Mouse (Mus musculus): Measurements from ENCODE around the gene Hoxa13. TPM values are rescaled to one million over a fixed set of nuclear protein-coding genes. Genes with fewer than 3 reads are reported as not detected.

Hoxa13 gene
- polyA plus RNA-seq, 1 experiment from 2014 or later: 0.35 TPM

DNA sequence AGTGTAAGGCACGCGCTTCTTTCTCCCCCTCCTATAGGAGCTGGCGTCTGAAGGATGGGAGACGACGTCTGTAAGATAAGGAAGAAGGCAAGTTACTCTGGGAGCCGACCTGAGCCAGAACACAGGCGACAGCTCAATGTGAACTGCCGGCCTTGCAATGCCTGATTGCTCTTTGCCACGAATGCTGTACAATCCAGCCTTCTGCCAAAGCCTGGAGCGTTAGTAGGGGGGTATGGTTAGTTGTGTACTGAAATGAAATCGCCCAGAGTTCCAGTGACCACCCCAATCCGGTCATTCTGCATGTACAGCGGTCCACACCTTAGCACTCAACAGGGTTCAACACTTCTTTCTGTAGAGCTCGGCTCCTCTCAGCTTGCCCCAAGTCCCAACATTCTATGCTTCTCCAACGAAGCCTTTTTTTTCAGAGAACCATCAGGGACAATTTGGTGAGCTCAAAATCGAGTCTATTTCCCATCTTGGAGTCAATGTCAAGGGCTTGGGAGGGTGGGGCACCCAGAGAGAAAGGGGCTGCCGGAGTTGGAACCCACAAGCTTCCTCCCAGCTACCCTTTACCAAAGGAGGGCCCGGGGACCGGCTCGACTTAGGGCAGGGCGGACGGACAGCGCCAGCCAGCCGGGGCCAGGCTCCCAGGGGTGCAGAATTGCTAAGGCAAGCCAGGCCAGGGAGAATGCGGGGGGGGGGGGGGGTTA is 1.4 kb downstream of the Hoxa13 start:
- DNase-seq (ENCODE audit: low spot score) (peak; percentile 81), ATAC-seq (replicated peaks; ENCODE audit: low FRiP score, low TSS enrichment, low read depth) (no peak)
- H3K4me1 ChIP-seq (replicated peaks; ENCODE audit: control insufficient read depth, insufficient read depth, low read length): peaks cover 11% of the 10 kb centered on the region; the same call in 1 of the 2 replicates
- peak overlapping the region; percentile 63 for H3K4me2 ChIP-seq (ENCODE audit: low read length)
- H3K4me3 ChIP-seq (ENCODE audit: low read depth, low read length): peak overlapping the region; percentile 38
- no peak overlapping the region for H3K27ac ChIP-seq (ENCODE audit: low read depth)
- WGBS: 1% methylated on average over 25 of the region's 25 CpGs
- H3K9me3 ChIP-seq (ENCODE audit: control insufficient read depth, low read length): no peaks in the 10 kb centered on the region
- peak overlapping the region; percentile 30; the same call in 1 of the 2 replicates for H3K9ac ChIP-seq (ENCODE audit: low read length)
- H3K27me3 ChIP-seq (replicated peaks; ENCODE audit: control insufficient read depth, insufficient read depth, low read length): peaks cover 98% of the 10 kb centered on the region
- H3K36me3 ChIP-seq (ENCODE audit: control insufficient read depth, insufficient read depth, low read length): no peaks in the 10 kb centered on the region

DNA sequence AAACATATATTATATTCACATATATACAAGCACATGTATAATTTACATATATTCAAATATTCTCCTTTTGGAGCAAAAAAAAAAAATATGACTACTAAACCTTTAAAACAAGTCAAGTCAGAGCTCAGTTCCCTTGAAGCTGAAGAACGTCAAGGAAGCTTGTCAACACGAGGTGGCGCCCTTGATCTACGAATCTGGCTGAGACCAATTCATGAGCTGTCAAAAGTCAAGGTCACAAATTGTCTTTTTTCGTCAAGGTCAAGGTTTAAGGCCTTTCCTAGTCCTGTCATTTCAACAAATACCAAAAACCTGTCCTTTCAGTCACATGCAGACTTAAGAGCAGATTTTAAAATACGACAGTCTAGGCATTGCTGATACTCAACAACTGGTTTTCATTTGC is 3.7 kb downstream of the Hoxa13 start:
- WGBS: 0% methylated on average over 6 of the region's 6 CpGs
- H3K4me3 ChIP-seq (ENCODE audit: low read depth, low read length): peak overlapping the region; percentile 13; the same call in 1 of the 2 replicates
- no peak overlapping the region for H3K9ac ChIP-seq (ENCODE audit: low read length)
- H3K27ac ChIP-seq (ENCODE audit: low read depth): no peak overlapping the region
- ATAC-seq (replicated peaks; ENCODE audit: low FRiP score, low TSS enrichment, low read depth) (no peak), DNase-seq (ENCODE audit: low spot score) (peak; percentile 94)
- H3K4me2 ChIP-seq (ENCODE audit: low read length): peak overlapping the region; percentile 6; the same call in 1 of the 2 replicates
- H3K27me3 ChIP-seq (replicated peaks; ENCODE audit: control insufficient read depth, insufficient read depth, low read length): peaks cover 97% of the 10 kb centered on the region
- no peaks in the 10 kb centered on the region for H3K36me3 ChIP-seq (ENCODE audit: control insufficient read depth, insufficient read depth, low read length)
- H3K4me1 ChIP-seq (replicated peaks; ENCODE audit: control insufficient read depth, insufficient read depth, low read length): peaks cover 15% of the 10 kb centered on the region; the same call in 1 of the 2 replicates
- no peaks in the 10 kb centered on the region for H3K9me3 ChIP-seq (ENCODE audit: control insufficient read depth, low read length)

DNA sequence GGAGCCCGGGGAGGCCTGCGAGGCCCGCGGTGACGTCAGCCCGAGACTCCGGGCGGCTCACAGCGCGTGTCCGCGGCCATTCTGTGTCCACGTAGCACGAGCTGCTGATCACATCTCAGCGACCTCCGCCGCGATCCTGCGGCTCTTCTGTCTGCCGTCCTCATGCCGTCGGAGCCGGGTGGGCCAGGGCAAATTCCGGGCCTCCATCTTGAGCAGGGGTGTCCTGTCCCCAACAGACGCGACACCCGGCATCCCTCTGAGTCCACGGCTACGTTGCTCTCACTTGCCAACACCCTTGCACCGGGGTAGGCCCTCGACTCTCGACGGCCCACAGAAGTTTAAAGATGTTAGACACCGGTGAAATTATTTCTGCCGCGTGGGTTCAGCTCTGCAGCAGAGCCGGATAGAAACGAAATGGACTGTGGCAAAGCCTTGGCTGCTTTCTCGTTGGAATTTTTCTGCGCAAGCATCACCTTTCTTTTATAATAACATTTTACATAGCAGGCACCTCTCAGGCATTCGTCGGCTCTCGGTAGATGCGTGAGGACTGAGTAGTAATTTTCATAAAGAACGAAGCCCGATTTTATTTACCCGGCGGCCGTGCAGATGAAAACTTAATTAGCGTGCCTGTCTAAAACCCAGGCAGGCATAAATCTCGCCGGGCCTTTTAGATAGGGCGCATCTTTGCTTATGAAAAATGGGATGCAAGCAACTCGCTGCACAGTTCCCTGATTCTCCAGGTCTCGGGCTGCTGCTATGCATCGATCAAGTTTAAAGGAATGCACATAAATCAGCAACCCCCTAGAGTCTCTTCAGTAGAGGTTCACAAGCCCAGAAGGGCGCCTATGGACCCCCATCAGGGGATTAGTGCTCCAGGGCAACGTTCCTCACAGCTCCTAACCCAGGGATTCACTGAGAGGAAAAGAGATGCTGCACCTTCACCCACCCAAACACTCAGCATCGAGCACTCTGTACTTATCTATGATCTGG is 6.9 kb downstream of the Hoxa13 start:
- peak overlapping the region; percentile 32 for H3K4me2 ChIP-seq (ENCODE audit: low read length)
- H3K27me3 ChIP-seq (replicated peaks; ENCODE audit: control insufficient read depth, insufficient read depth, low read length): peaks cover 97% of the 10 kb centered on the region
- H3K9ac ChIP-seq (ENCODE audit: low read length): 0 out of 2 replicates have a peak overlapping the region, but pooled peaks have one; percentile 30
- H3K4me1 ChIP-seq (replicated peaks; ENCODE audit: control insufficient read depth, insufficient read depth, low read length): 0 out of 2 replicates have a peak, but pooled peaks cover 4% of the 10 kb centered on the region
- 2% methylated on average over 59 of the region's 59 CpGs for WGBS
- no peaks in the 10 kb centered on the region for H3K36me3 ChIP-seq (ENCODE audit: control insufficient read depth, insufficient read depth, low read length)
- peak; percentile 84 for DNase-seq (ENCODE audit: low spot score)
- ATAC-seq (replicated peaks; ENCODE audit: low FRiP score, low TSS enrichment, low read depth): no peak
- peak overlapping the region; percentile 16; the same call in 1 of the 2 replicates for H3K4me3 ChIP-seq (ENCODE audit: low read depth, low read length)
- no peak overlapping the region for H3K27ac ChIP-seq (ENCODE audit: low read depth)
- no peaks in the 10 kb centered on the region for H3K9me3 ChIP-seq (ENCODE audit: control insufficient read depth, low read length)

DNA sequence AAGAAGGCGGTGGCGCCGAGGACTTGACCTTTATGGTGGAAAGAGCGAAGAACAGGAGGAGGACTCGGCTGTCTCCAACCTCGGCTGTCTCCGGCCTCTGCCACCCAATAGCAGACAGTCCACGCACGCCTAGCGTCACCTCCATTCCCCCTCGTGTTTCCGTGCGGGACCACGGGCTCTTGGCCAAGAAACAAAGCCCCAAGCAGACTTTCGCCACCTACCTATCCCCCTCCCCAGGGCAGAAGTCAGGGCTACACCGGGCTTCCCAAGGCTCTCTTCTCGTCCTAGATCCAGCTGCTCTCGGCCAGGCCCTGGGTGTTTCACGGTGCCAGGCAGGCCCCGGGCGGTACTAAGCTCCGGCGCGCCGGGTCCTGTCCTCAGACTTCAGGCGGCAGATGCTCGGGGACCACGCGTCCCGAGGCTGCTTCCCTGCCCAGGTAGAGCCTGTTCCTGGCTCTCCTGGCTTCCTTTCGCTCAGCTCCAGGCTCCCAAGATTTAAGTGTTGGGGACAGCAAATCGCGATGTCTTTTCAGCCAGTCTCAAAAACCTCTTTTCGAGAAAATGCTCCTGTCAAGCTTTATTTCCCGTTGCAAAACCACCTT is 7.8 kb downstream of the Hoxa13 start:
- no peaks in the 10 kb centered on the region for H3K9me3 ChIP-seq (ENCODE audit: control insufficient read depth, low read length)
- WGBS: under 1% methylated on average over 35 of the region's 35 CpGs
- H3K4me3 ChIP-seq (ENCODE audit: low read depth, low read length): peak overlapping the region; percentile 16
- ATAC-seq (replicated peaks; ENCODE audit: low FRiP score, low TSS enrichment, low read depth): no peak
- no peaks in the 10 kb centered on the region for H3K36me3 ChIP-seq (ENCODE audit: control insufficient read depth, insufficient read depth, low read length)
- peak overlapping the region; percentile 30; the same call in 1 of the 2 replicates for H3K9ac ChIP-seq (ENCODE audit: low read length)
- DNase-seq (ENCODE audit: low spot score): peak; percentile 77
- H3K27ac ChIP-seq (ENCODE audit: low read depth): no peak overlapping the region
- H3K27me3 ChIP-seq (replicated peaks; ENCODE audit: control insufficient read depth, insufficient read depth, low read length): peaks cover 97% of the 10 kb centered on the region
- 0 out of 2 replicates have a peak, but pooled peaks cover 4% of the 10 kb centered on the region for H3K4me1 ChIP-seq (replicated peaks; ENCODE audit: control insufficient read depth, insufficient read depth, low read length)
- peak overlapping the region; percentile 32 for H3K4me2 ChIP-seq (ENCODE audit: low read length)

DNA sequence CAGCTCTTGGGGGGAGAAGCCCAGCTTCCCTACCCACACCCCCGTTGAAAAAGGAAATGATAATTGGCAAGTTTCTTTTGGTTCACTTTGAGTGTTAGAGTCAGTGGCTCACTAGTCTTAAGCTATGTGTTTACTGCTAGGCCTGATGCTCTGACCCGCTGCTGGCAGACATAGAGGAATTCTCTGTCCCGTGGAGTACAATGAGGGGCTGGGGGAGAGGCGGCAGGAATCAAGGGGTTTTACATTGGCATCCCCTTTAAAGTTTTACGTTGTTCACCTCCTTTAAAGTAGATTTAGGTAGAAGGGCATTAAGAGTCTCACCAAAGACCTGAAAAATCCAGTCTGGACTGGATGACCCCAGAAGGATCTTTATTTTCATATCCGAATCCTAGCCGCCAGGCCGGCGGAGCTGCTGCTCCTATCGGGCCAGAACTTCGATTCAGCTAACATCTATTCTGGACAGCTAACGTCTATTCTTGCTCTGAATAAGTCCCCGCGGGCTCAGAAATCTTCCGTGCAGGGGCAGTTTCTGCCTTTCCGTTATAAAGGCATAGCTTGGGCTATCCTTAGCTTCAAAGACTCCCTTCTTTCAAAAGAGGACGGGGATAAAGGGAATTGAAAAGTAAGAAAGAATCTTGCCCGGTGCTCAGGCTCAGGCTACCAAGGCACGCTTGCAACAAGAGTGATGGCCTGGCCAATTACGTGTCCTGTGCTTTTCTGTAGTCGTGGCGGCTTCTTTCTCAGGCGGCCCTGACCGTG is 8.5 kb downstream of the Hoxa13 start:
- H3K9ac ChIP-seq (ENCODE audit: low read length): no peak overlapping the region
- 0 out of 2 replicates have a peak, but pooled peaks cover 4% of the 10 kb centered on the region for H3K4me1 ChIP-seq (replicated peaks; ENCODE audit: control insufficient read depth, insufficient read depth, low read length)
- no peaks in the 10 kb centered on the region for H3K9me3 ChIP-seq (ENCODE audit: control insufficient read depth, low read length)
- no peak overlapping the region for H3K27ac ChIP-seq (ENCODE audit: low read depth)
- 3% methylated on average over 24 of the region's 24 CpGs for WGBS
- H3K36me3 ChIP-seq (ENCODE audit: control insufficient read depth, insufficient read depth, low read length): no peaks in the 10 kb centered on the region
- no peak for DNase-seq (ENCODE audit: low spot score)
- H3K27me3 ChIP-seq (replicated peaks; ENCODE audit: control insufficient read depth, insufficient read depth, low read length): peaks cover 97% of the 10 kb centered on the region
- no peak for ATAC-seq (replicated peaks; ENCODE audit: low FRiP score, low TSS enrichment, low read depth)
- 0 out of 2 replicates have a peak overlapping the region, but pooled peaks have one; percentile 16 for H3K4me3 ChIP-seq (ENCODE audit: low read depth, low read length)
- peak overlapping the region; percentile 32; the same call in 1 of the 2 replicates for H3K4me2 ChIP-seq (ENCODE audit: low read length)

DNA sequence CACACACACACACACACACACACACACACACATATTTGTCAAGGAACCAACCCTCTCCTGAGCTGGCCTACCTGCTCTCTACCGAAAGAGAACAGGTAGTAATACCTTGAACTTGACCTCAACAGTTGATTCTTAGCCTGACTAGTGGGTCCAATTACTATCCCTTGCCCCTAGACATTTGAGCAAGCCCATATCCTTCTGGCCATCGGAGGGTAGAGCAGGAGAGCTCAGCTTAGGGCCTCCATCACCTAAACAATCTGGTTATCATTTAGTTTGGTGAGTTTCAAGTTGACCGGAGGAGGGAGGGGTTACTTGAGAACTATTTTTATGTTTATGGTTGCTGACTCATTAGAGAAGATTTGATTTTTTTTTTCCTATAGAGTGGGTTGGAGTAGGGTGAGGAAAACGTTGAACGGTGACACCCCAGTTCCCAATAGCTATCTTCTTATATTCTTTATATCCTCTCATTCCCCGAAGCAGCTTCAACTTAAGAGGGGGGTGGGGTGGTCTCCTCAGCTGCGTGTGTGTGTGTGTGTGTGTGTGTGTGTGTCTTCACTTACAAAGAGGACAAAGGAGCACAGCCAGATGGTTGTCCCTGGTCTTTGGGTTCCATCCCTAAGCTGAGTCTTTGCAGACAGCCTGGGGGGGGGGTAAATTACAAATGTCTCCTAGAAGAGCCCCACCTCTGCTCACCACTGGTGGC is 9.4 kb downstream of the Hoxa13 start:
- Histone ChIP-seq H3K27me3 (replicated peaks; ENCODE audit: control insufficient read depth, insufficient read depth, low read length) (peaks cover 97% of the 10 kb centered on the region), H3K9me3 (ENCODE audit: control insufficient read depth, low read length) (no peaks in the 10 kb centered on the region), H3K4me1 (replicated peaks; ENCODE audit: control insufficient read depth, insufficient read depth, low read length) (0 out of 2 replicates have a peak, but pooled peaks cover 4% of the 10 kb centered on the region), H3K4me3 (ENCODE audit: low read depth, low read length) (no peak overlapping the region), H3K9ac (ENCODE audit: low read length) (no peak overlapping the region), H3K27ac (ENCODE audit: low read depth) (no peak overlapping the region), H3K36me3 (ENCODE audit: control insufficient read depth, insufficient read depth, low read length) (no peaks in the 10 kb centered on the region), H3K4me2 (ENCODE audit: low read length) (no peak overlapping the region)
- ATAC-seq (replicated peaks; ENCODE audit: low FRiP score, low TSS enrichment, low read depth) (no peak), DNase-seq (ENCODE audit: low spot score) (no peak)
- WGBS: 14% methylated on average over 7 of the region's 7 CpGs

DNA sequence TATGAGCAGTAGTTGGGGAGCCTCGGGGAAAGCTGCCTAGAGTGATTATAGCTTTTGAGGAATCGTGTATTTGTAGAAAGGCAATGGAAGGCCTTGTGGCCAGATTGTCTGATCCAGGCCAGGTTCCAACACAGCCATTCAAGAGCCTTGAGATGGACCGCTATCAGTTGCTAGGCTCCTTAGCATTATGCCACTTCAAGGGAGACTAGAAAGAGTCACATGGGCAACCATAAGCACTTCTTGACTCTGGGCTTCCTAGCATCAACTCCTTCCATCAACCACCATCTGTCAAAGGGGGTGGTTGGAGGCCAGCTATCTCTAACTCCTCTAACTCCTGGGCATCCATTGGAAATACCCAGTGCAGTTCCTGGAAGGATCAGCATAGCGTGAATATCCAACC is 10.9 kb downstream of the Hoxa13 start:
- 0 out of 2 replicates have a peak, but pooled peaks cover 4% of the 10 kb centered on the region for H3K4me1 ChIP-seq (replicated peaks; ENCODE audit: control insufficient read depth, insufficient read depth, low read length)
- no peak overlapping the region for H3K27ac ChIP-seq (ENCODE audit: low read depth)
- H3K4me3 ChIP-seq (ENCODE audit: low read depth, low read length): no peak overlapping the region; the same call in 1 of the 2 replicates

More for the DNA sequence above, 10.9 kb downstream of the Hoxa13 start:
- DNase-seq (ENCODE audit: low spot score): no peak
- ATAC-seq (replicated peaks; ENCODE audit: low FRiP score, low TSS enrichment, low read depth): no peak
- Histone ChIP-seq H3K27me3 (replicated peaks; ENCODE audit: control insufficient read depth, insufficient read depth, low read length) (peaks cover 97% of the 10 kb centered on the region), H3K4me2 (ENCODE audit: low read length) (peak overlapping the region; percentile 27), H3K36me3 (ENCODE audit: control insufficient read depth, insufficient read depth, low read length) (no peaks in the 10 kb centered on the region), H3K9ac (ENCODE audit: low read length) (no peak overlapping the region), H3K9me3 (ENCODE audit: control insufficient read depth, low read length) (no peaks in the 10 kb centered on the region)
- WGBS: 4% methylated on average over 4 of the region's 4 CpGs
